Mouse (Mus musculus) cerebellum, adult 2 months (tissue): ENCODE measurements at regions not wholly inside any gene's neighbourhood (a gene's known extent, or its start where the extent isn't known, plus 50 kb on each side); places are given as distances from the start of the nearest gene placed in this dataset.

ENCODE experiments used
- CTCF ChIP-seq: fragments of 200-500 bp; IDR thresholded peaks from 2 replicates; pipeline ENCODE4 v1.5.1; 2011; ENCODE audit warnings: low read depth, mild to moderate bottlenecking, control low read depth, low read length, moderate library complexity, borderline replicate concordance; ENCODE audit not compliant: insufficient read depth
- POLR2A ChIP-seq: fragments of 200-500 bp; IDR thresholded peaks from 2 replicates; pipeline ENCODE4 v1.6.1; 2011; ENCODE audit warnings: low read length, control low read depth, borderline replicate concordance; ENCODE audit not compliant: insufficient read depth

- TF ChIP-seq CTCF (no peak), POLR2A (no peak)
These were observed 690.5 kb downstream of the Plod2 start for GRCm38 (mm10) chr9:93232562-93232961.
